Mouse (Mus musculus): Measurements from ENCODE around the gene Itgb1bp1.

- no peak for TF ChIP-seq POLR2AphosphoS5 (IDR thresholded peaks at IDR 0.05; ENCODE audit: insufficient replicate concordance, low read depth, low read length)
- TF ChIP-seq CTCF (IDR thresholded peaks at IDR 0.05; ENCODE audit: low read depth, low read length), result no peak
- no peak for TF ChIP-seq GATA1 (IDR thresholded peaks at IDR 0.05; ENCODE audit: borderline replicate concordance, low read length)
Measured at GRCm38 (mm10) chr12:21285508-21286242, 409 bp downstream of the Itgb1bp1 start.
